Mouse (Mus musculus) intestine, postnatal 0 days (tissue): ENCODE measurements around the gene Extl1. TPM values are rescaled to one million over a fixed set of nuclear protein-coding genes. Genes with fewer than 3 reads are reported as not detected.

Source experiments
- ATAC-seq: fragments of 200-750 bp; cut with Nextera tagmentation; 2 replicates; pipeline ENCODE4 v1.8.0; 2017; ENCODE audit warnings: mild to moderate bottlenecking, moderate TSS enrichment, moderate library complexity
- H3K27ac ChIP-seq: fragments of 300-500 bp; sonication (generic); 2 replicates; pipeline ENCODE4 v1.5.1; 2014; ENCODE audit warnings: mild to moderate bottlenecking, low read depth, low read length, moderate library complexity
- H3K27me3 ChIP-seq: fragments of 300-500 bp; sonication (generic); replicated peaks from 2 replicates; pipeline ENCODE4 v1.6.1; 2014; ENCODE audit warnings: low read length, mixed read lengths; ENCODE audit not compliant: control insufficient read depth, insufficient read depth
- H3K36me3 ChIP-seq: fragments of 300-500 bp; sonication (generic); 2 replicates; pipeline ENCODE4 v1.6.1; 2014; ENCODE audit warnings: mild to moderate bottlenecking, moderate library complexity; ENCODE audit not compliant: control insufficient read depth, insufficient read depth
- H3K4me1 ChIP-seq: fragments of 300-500 bp; sonication (generic); replicated peaks from 2 replicates; pipeline ENCODE4 v1.6.1; 2014; ENCODE audit warnings: antibody characterized with exemption, low read length, mixed read lengths; ENCODE audit not compliant: control insufficient read depth, insufficient read depth
- H3K4me2 ChIP-seq: fragments of 300-500 bp; sonication (generic); replicated peaks from 2 replicates; pipeline ENCODE4 v1.6.1; 2014; ENCODE audit warnings: low read depth, mild to moderate bottlenecking, moderate library complexity
- H3K4me3 ChIP-seq: fragments of 300-500 bp; sonication (generic); 2 replicates; pipeline ENCODE4 v1.5.1; 2014; ENCODE audit warnings: low read depth, low read length
- H3K9ac ChIP-seq: fragments of 300-500 bp; sonication (generic); 2 replicates; pipeline ENCODE4 v1.6.1; 2014; ENCODE audit warnings: mild to moderate bottlenecking, low read depth, low read length
- H3K9me3 ChIP-seq: fragments of 300-500 bp; sonication (generic); 2 replicates; pipeline ENCODE4 v1.6.1; 2016; ENCODE audit warnings: mixed run types; ENCODE audit not compliant: control insufficient read depth
- CTCF ChIP-seq: sonication (generic); IDR thresholded peaks from 2 replicates; pipeline ENCODE4 v1.5.1; 2016; ENCODE audit warnings: low read depth, mild to moderate bottlenecking, control low read depth, antibody characterized with exemption, moderate library complexity
- WGBS: fragments of 180-500 bp; shearing (Covaris S2); extraction: QIAGEN DNeasy Blood & Tissue Kit; methylation state at CpG from one replicate; pipeline ENCODE4 v1.1.7; 2014; 5-methylcytosine and 5-hydroxymethylcytosine counted together
- polyA plus RNA-seq: library from polyadenylated mRNA; unstranded; fragments of >200 nt; fragmentation: Nextera tagmentation; extraction: Ambion mirVana; gene quantifications from 2 replicates; pipeline ENCODE4 v1.2.1, GENCODE M21; 2015

The Extl1 gene
- polyA plus RNA-seq, 1 experiment from 2014 or later, result 1.2 TPM

DNA sequence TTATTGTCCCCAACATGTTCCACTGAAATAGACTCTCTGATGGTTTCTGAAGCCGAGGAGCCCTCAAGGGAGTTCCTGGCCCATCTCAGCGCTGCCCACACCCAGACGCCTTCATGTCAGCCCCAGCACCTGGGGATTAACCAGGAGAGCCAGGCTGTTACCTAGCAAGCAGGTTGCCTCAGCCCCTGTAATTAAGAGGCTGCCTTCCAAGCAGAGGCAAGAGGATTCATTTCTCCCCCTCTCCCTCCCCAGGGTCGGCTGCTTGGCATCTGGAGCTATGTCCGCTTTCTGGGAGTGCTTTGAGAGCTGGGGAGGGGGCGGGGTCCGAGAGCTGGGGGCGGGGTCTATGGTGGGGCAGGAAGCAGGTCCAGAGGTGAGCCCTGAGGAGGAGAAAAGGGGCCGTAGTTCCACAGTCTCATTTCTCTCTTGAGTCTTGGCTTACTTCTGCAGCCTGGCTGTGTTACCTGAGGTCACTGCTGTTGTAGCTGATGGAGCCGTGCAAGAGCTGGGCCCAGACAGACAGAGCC, 5.5 kb downstream of the Extl1 start:
- Histone ChIP-seq H3K4me1 (no peaks in the 10 kb centered on the region), H3K27me3 (no peaks in the 10 kb centered on the region), H3K36me3 (no peaks in the 10 kb centered on the region), H3K9ac (no peak overlapping the region), H3K27ac (no peak overlapping the region), H3K4me2 (no peak overlapping the region), H3K9me3 (no peaks in the 10 kb centered on the region), H3K4me3 (no peak overlapping the region)
- no peak for ATAC-seq
- TF ChIP-seq CTCF, result no peak
- WGBS, result 47% methylated on average over 10 of the region's 10 CpGs

DNA sequence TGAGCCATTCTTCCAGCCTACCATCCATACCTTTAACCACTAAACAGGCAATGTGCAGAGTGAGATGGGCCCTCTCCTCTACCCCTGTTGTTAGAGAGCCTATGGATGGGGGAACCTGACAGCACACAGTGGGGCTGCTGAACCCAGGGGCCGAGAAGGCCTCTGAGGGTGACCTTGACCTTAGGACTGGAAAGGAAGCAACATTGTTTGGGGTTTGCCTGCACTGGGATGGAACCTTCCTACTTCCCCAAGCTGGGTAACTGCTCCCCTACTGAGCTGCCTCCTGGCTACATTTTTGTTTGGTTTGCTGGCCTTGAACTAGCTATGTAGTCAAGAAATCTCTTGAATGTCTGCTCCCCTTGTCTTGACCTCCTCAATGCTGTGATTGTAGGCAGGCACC, 9.3 kb downstream of the Extl1 start:
- H3K4me1 ChIP-seq, result peaks cover 6% of the 10 kb centered on the region
- peaks cover 22% of the 10 kb centered on the region for H3K27me3 ChIP-seq
- no peak for ATAC-seq
- no peak overlapping the region for H3K9ac ChIP-seq
- no peak overlapping the region for H3K27ac ChIP-seq
- TF ChIP-seq CTCF, result no peak
- H3K4me3 ChIP-seq, result no peak overlapping the region
- no peaks in the 10 kb centered on the region for H3K36me3 ChIP-seq
- 55% methylated on average over 1 of the region's 1 CpGs for WGBS
- H3K4me2 ChIP-seq, result no peak overlapping the region
- H3K9me3 ChIP-seq, result no peaks in the 10 kb centered on the region

DNA sequence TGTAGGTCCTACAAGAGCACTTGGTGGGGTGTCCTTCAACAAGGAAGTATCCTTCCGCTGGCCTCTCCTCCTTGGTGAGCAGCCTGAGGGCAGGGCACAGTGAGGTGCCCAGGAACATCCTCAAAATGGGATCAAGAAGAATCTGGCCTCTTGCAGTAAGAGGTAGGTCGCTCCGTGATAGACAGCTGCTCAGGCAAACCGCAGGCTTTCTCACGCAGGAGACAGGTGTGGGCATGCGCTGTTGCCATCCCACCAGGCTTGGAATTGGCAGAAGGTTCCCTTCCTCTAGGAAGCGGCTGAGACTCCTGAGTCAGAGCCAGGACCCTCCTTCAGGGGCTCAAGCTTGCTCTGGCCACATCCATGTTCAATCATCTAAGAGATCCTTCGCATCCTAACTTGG, 10.4 kb downstream of the Extl1 start:
- no peak for ATAC-seq
- no peak overlapping the region for H3K4me3 ChIP-seq
- no peaks in the 10 kb centered on the region for H3K36me3 ChIP-seq
- H3K9me3 ChIP-seq, result no peaks in the 10 kb centered on the region
- H3K9ac ChIP-seq, result no peak overlapping the region
- no peak for TF ChIP-seq CTCF
- no peak overlapping the region for H3K4me2 ChIP-seq
- no peak overlapping the region for H3K27ac ChIP-seq
- H3K27me3 ChIP-seq, result peaks cover 22% of the 10 kb centered on the region
- WGBS, result 93% methylated on average over 8 of the region's 8 CpGs
- H3K4me1 ChIP-seq, result peaks cover 6% of the 10 kb centered on the region

- WGBS, result under 1% methylated on average over 16 of the region's 16 CpGs
- Histone ChIP-seq H3K36me3 (no peaks in the 10 kb centered on the region), H3K9me3 (no peaks in the 10 kb centered on the region), H3K4me3 (peak overlapping the region; percentile 45), H3K27me3 (peaks cover 22% of the 10 kb centered on the region), H3K4me1 (peaks cover 6% of the 10 kb centered on the region), H3K4me2 (peak overlapping the region; percentile 95), H3K9ac (0 out of 2 replicates have a peak overlapping the region, but pooled peaks have one; percentile 7), H3K27ac (no peak overlapping the region)
- TF ChIP-seq CTCF, result no peak
- ATAC-seq, result peak; percentile 68
These were observed 11.3 kb downstream of the Extl1 start for GRCm38 (mm10) chr4:134372294-134372747.

GRCm38 (mm10) chr4:134371316-134371855, 12.3 kb downstream of the Extl1 start:
- peaks cover 6% of the 10 kb centered on the region for H3K4me1 ChIP-seq
- H3K9ac ChIP-seq, result 0 out of 2 replicates have a peak overlapping the region, but pooled peaks have one; percentile 22
- peaks cover 22% of the 10 kb centered on the region for H3K27me3 ChIP-seq
- peak overlapping the region; percentile 95 for H3K4me2 ChIP-seq
- WGBS, result 2% methylated on average over 17 of the region's 17 CpGs
- no peak for ATAC-seq
- no peak overlapping the region for H3K27ac ChIP-seq
- H3K9me3 ChIP-seq, result no peaks in the 10 kb centered on the region
- no peaks in the 10 kb centered on the region for H3K36me3 ChIP-seq
- TF ChIP-seq CTCF, result no peak
- H3K4me3 ChIP-seq, result peak overlapping the region; percentile 45

DNA sequence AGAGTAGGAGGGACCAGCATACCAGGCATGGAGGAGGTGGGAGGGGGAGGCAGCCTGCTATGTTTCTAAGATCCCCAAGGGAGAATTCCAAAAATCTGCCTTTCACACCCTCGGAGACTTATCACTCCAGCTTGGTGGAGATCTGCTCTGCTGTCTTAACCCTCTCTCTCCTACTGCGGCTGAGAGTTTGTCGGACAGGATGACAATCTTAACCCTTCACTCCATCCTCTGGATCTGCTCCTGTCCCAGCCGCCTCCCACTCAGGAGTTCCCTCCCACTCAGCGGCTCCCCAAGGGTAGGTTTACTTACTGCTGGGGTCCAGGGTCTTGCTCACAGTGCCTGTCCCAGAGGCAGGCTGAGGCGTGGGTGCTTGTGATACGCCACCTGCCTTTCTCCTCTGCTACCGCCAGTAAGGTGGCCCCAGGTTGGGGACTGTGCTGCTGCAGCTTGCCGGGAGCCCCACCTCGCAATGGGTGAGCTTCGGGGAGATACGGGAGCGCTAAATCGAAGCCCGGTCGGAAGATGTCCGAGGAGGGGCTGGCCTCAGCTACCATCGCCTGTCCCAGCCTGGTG, 12.9 kb downstream of the Extl1 start:
- 2% methylated on average over 18 of the region's 18 CpGs for WGBS
- Histone ChIP-seq H3K9ac (0 out of 2 replicates have a peak overlapping the region, but pooled peaks have one; percentile 22), H3K36me3 (no peaks in the 10 kb centered on the region), H3K4me1 (peaks cover 6% of the 10 kb centered on the region), H3K27ac (no peak overlapping the region), H3K4me3 (peak overlapping the region; percentile 45), H3K4me2 (peak overlapping the region; percentile 95), H3K9me3 (no peaks in the 10 kb centered on the region), H3K27me3 (peaks cover 22% of the 10 kb centered on the region)
- ATAC-seq, result no peak
- 0 out of 2 replicates have a peak, but pooled peaks have one; percentile 11 for TF ChIP-seq CTCF
